Mouse (Mus musculus) liver, adult 2 months (tissue): ENCODE measurements around the gene Sema4a. TPM values are rescaled to one million over a fixed set of nuclear protein-coding genes. Genes with fewer than 3 reads are reported as not detected.

ENCODE experiments used
- DNase-seq: peaks from one replicate; pipeline ENCODE4 v3.0.0-alpha.2; 2011; ENCODE audit warnings: low read depth, low spot score; ENCODE audit errors: extremely low read depth
- H3K27ac ChIP-seq: fragments of 200-500 bp; replicated peaks from 2 replicates; pipeline ENCODE4 v1.5.1; 2012; ENCODE audit warnings: low read depth, mild to moderate bottlenecking, control low read depth, inconsistent platforms, low read length; ENCODE audit not compliant: insufficient read depth
- H3K27me3 ChIP-seq: fragments of 200-500 bp; 2 replicates; pipeline ENCODE4 v1.6.1; 2012; ENCODE audit warnings: mild to moderate bottlenecking, moderate library complexity, low read length, inconsistent platforms; ENCODE audit not compliant: control insufficient read depth, insufficient read depth
- H3K36me3 ChIP-seq: fragments of 200-500 bp; 2 replicates; pipeline ENCODE4 v1.6.1; 2012; ENCODE audit warnings: low read length, inconsistent platforms; ENCODE audit not compliant: control insufficient read depth, insufficient read depth
- H3K4me1 ChIP-seq: fragments of 200-500 bp; 2 replicates; pipeline ENCODE4 v1.6.1; 2011; ENCODE audit warnings: low read length; ENCODE audit not compliant: control insufficient read depth, insufficient read depth
- H3K4me3 ChIP-seq: fragments of 200-500 bp; 2 replicates; pipeline ENCODE4 v1.5.1; 2011; ENCODE audit warnings: low read depth, mild to moderate bottlenecking, control low read depth, low read length, moderate library complexity; ENCODE audit not compliant: insufficient read depth
- H3K79me2 ChIP-seq: fragments of 200-500 bp; 2 replicates; pipeline ENCODE4 v1.6.1; 2012; ENCODE audit warnings: inconsistent platforms, mild to moderate bottlenecking, low read length, moderate library complexity; ENCODE audit not compliant: control insufficient read depth, insufficient read depth
- H3K9ac ChIP-seq: fragments of 200-500 bp; 2 replicates; pipeline ENCODE4 v1.6.1; 2012; ENCODE audit warnings: low read depth, mild to moderate bottlenecking, control low read depth, inconsistent platforms, low read length
- CTCF ChIP-seq: fragments of 200-500 bp; IDR thresholded peaks from 2 replicates; pipeline ENCODE4 v1.5.1; 2011; ENCODE audit warnings: low read depth, low read length, control low read depth
- POLR2A ChIP-seq: fragments of 200-500 bp; IDR thresholded peaks from 2 replicates; pipeline ENCODE4 v1.6.1; 2011; ENCODE audit warnings: low read length, control low read depth; ENCODE audit not compliant: insufficient read depth; ENCODE audit errors: extremely low read depth
- WGBS: fragments of 180-500 bp; shearing (Covaris S2); methylation state at CpG from one replicate; pipeline ENCODE4 v1.1.7; 2018; 5-methylcytosine and 5-hydroxymethylcytosine counted together
- polyA plus RNA-seq: library from polyadenylated mRNA; depleted of rRNA; stranded (reverse); fragments of >200 nt; gene quantifications from 2 replicates; pipeline ENCODE4 v1.2.3, GENCODE M21; 2012; rRNA removed
- total RNA-seq: library from RNA; depleted of rRNA; stranded (reverse); fragments of >200 nt; gene quantifications from 2 replicates; pipeline ENCODE4 v1.2.3, GENCODE M21; 2014; rRNA removed

Gene Sema4a
- total and polyA plus RNA-seq, 2 experiments: 23.4 to 117 TPM

GRCm38 (mm10) chr3:88398666-88399065, 62.3 kb downstream of the Sema4a start:
- H3K4me1 ChIP-seq: no peaks in the 10 kb centered on the region
- no peak overlapping the region for H3K27ac ChIP-seq
- no peak overlapping the region for H3K9ac ChIP-seq
- no peaks in the 10 kb centered on the region; the same call in 1 of the 2 replicates for H3K79me2 ChIP-seq
- no peak for TF ChIP-seq CTCF
- no peak for TF ChIP-seq POLR2A
- no peaks in the 10 kb centered on the region; the same call in 1 of the 2 replicates for H3K36me3 ChIP-seq
- no peaks in the 10 kb centered on the region for H3K27me3 ChIP-seq
- DNase-seq: no peak
- 85% methylated on average over 2 of the region's 2 CpGs for WGBS
- no peak overlapping the region for H3K4me3 ChIP-seq

DNA sequence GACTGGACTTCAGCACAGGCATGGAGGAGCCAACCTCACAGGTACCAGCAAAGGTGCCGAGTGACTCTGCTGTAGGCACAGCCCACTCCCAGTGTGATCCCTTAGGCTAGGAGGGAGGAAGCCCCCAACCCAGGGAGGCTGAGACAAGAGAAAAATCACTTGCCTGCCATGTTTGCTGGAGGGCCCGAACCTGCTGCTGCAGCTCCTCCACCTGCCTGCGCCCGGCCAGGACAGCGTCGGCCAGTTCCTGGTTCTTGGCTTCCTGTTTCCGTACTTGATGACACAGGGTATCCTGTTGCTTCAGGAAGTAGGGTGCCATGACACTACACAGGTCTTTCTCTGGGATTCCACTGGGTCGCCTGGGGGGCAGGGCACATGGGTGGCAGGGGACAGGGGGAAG, 65.2 kb downstream of the Sema4a start:
- Histone ChIP-seq H3K36me3 (no peaks in the 10 kb centered on the region), H3K27ac (no peak overlapping the region), H3K4me1 (no peaks in the 10 kb centered on the region), H3K79me2 (no peaks in the 10 kb centered on the region; the same call in 1 of the 2 replicates), H3K4me3 (no peak overlapping the region), H3K9ac (no peak overlapping the region), H3K27me3 (no peaks in the 10 kb centered on the region)
- TF ChIP-seq POLR2A (no peak), CTCF (no peak)
- 92% methylated on average over 8 of the region's 8 CpGs for WGBS
- DNase-seq: no peak

- WGBS: 96% methylated on average over 6 of the region's 6 CpGs
- Histone ChIP-seq H3K36me3 (no peaks in the 10 kb centered on the region), H3K27ac (no peak overlapping the region), H3K9ac (no peak overlapping the region), H3K4me1 (no peaks in the 10 kb centered on the region), H3K79me2 (no peaks in the 10 kb centered on the region), H3K27me3 (no peaks in the 10 kb centered on the region), H3K4me3 (no peak overlapping the region)
- DNase-seq: no peak
- TF ChIP-seq POLR2A (no peak), CTCF (no peak)
These were observed 65.7 kb downstream of the Sema4a start for GRCm38 (mm10) chr3:88395288-88395687.

DNA sequence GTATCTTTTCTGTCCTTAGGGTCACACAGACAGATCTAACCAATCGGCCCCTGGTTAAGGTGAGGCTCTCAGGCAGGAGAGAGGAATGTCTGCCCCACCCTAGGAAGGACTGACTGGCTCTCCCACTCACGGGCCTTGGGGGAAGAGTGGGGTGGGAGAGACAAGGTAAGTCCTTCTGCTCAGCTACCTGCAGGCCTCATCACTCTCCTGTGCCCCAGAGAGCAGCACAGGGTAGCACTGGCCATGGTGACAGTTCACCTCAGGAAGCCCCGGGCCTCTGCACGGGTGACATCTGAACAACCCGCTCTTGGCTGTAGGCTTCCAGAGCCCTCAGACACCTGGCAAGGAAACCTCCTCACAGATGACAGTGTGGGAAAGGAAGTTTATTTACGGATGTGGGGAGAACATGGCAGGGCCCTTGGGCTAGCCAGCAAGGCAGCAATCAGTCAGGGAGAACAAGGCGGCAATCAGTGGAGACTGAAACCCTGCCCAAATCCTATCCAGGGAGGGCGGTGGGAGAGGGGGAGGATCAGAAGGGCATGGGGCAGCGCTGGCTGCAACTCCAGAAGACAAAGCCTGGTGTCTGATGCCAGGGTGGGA, 67.1 kb downstream of the Sema4a start:
- TF ChIP-seq CTCF: no peak
- TF ChIP-seq POLR2A: no peak
- H3K4me3 ChIP-seq: no peak overlapping the region
- 96% methylated on average over 9 of the region's 9 CpGs for WGBS
- H3K36me3 ChIP-seq: no peaks in the 10 kb centered on the region
- H3K9ac ChIP-seq: no peak overlapping the region
- H3K79me2 ChIP-seq: no peaks in the 10 kb centered on the region
- H3K27me3 ChIP-seq: no peaks in the 10 kb centered on the region
- H3K27ac ChIP-seq: no peak overlapping the region
- no peaks in the 10 kb centered on the region for H3K4me1 ChIP-seq
- no peak for DNase-seq

Other genes starting within 250 kb of the Sema4a start
- gene Rhbg, start 206.5 kb downstream of the Sema4a start, total RNA-seq: 11.9 and 24.6 TPM in 2 replicates
- 30.5 and 50.3 TPM in 2 replicates for gene Rhbg, start 206.5 kb downstream of the Sema4a start, polyA plus RNA-seq
- not detected in 2 replicates for gene Gm38392, start 174.0 kb downstream of the Sema4a start, total RNA-seq
- gene Gm38392, start 174.0 kb downstream of the Sema4a start, polyA plus RNA-seq: not detected in 2 replicates
- 4.3 and 6.0 TPM in 2 replicates for gene Tsacc, start 164.2 kb downstream of the Sema4a start, total RNA-seq
- 3.4 and 3.6 TPM in 2 replicates for gene Tsacc, start 164.2 kb downstream of the Sema4a start, polyA plus RNA-seq
- gene Cct3, start 164.1 kb downstream of the Sema4a start, total RNA-seq: 104 and 130 TPM in 2 replicates
- gene Cct3, start 164.1 kb downstream of the Sema4a start, polyA plus RNA-seq: 78.2 and 79.7 TPM in 2 replicates
- gene Glmp, start 136.2 kb downstream of the Sema4a start, total RNA-seq: 17.8 and 26.6 TPM in 2 replicates
- gene Glmp, start 136.2 kb downstream of the Sema4a start, polyA plus RNA-seq: 136 and 154 TPM in 2 replicates
- gene Tmem79, start 125.0 kb downstream of the Sema4a start, total RNA-seq: 1.1 and 1.7 TPM in 2 replicates
- 2.5 and 2.9 TPM in 2 replicates for gene Tmem79, start 125.0 kb downstream of the Sema4a start, polyA plus RNA-seq
- gene Smg5, start 124.9 kb downstream of the Sema4a start, total RNA-seq: 14.1 and 16.6 TPM in 2 replicates
- 22.6 and 36.6 TPM in 2 replicates for gene Smg5, start 124.9 kb downstream of the Sema4a start, polyA plus RNA-seq
- not detected in 2 replicates for gene Paqr6, start 96.6 kb downstream of the Sema4a start, total RNA-seq
- 0.56 and 0.66 TPM in 2 replicates for gene Paqr6, start 96.6 kb downstream of the Sema4a start, polyA plus RNA-seq
- gene Bglap3, start 88.4 kb downstream of the Sema4a start, total RNA-seq: 0.34 and 0.74 TPM in 2 replicates
- 0.11 and 2.0 TPM in 2 replicates for gene Bglap3, start 88.4 kb downstream of the Sema4a start, polyA plus RNA-seq
- not detected in 2 replicates for gene Bglap2, start 82.5 kb downstream of the Sema4a start, total RNA-seq
- not detected in 2 replicates for gene Bglap2, start 82.5 kb downstream of the Sema4a start, polyA plus RNA-seq
- gene Bglap, start 76.7 kb downstream of the Sema4a start, total RNA-seq: not detected in 2 replicates
- not detected in 2 replicates for gene Bglap, start 76.7 kb downstream of the Sema4a start, polyA plus RNA-seq
- 12.9 and 16.5 TPM in 2 replicates for gene Pmf1, start 50.9 kb downstream of the Sema4a start, total RNA-seq
- gene Pmf1, start 50.9 kb downstream of the Sema4a start, polyA plus RNA-seq: 59.0 and 68.1 TPM in 2 replicates
- gene Slc25a44, start 36.0 kb downstream of the Sema4a start, total RNA-seq: 26.1 and 28.1 TPM in 2 replicates
- gene Slc25a44, start 36.0 kb downstream of the Sema4a start, polyA plus RNA-seq: 57.0 and 60.9 TPM in 2 replicates
- 28.2 and 38.5 TPM in 2 replicates for gene Lmna, start 48.8 kb upstream of the Sema4a start, total RNA-seq
- gene Lmna, start 48.8 kb upstream of the Sema4a start, polyA plus RNA-seq: 41.0 and 44.7 TPM in 2 replicates
- gene Mex3a, start 71.2 kb upstream of the Sema4a start, total RNA-seq: under 0.01 TPM in 2 replicates
- 0.02 and 0.04 TPM in 2 replicates for gene Mex3a, start 71.2 kb upstream of the Sema4a start, polyA plus RNA-seq
- 0.18 and 0.20 TPM in 2 replicates for gene Rab25, start 87.1 kb upstream of the Sema4a start, total RNA-seq
- 0.32 and 0.46 TPM in 2 replicates for gene Rab25, start 87.1 kb upstream of the Sema4a start, polyA plus RNA-seq
- 104 and 125 TPM in 2 replicates for gene Lamtor2, start 91.9 kb upstream of the Sema4a start, total RNA-seq
- gene Lamtor2, start 91.9 kb upstream of the Sema4a start, polyA plus RNA-seq: 201 and 204 TPM in 2 replicates
- 8.3 and 14.2 TPM in 2 replicates for gene Ubqln4, start 92.6 kb upstream of the Sema4a start, total RNA-seq
- 41.1 and 42.8 TPM in 2 replicates for gene Ubqln4, start 92.6 kb upstream of the Sema4a start, polyA plus RNA-seq
- gene Ssr2, start 114.7 kb upstream of the Sema4a start, total RNA-seq: 90.0 and 110 TPM in 2 replicates
- gene Ssr2, start 114.7 kb upstream of the Sema4a start, polyA plus RNA-seq: 155 and 176 TPM in 2 replicates
- gene Arhgef2, start 144.8 kb upstream of the Sema4a start, total RNA-seq: 2.7 and 3.6 TPM in 2 replicates
- gene Arhgef2, start 144.8 kb upstream of the Sema4a start, polyA plus RNA-seq: 3.6 and 4.9 TPM in 2 replicates
- not detected in 2 replicates for gene Rxfp4, start 192.0 kb upstream of the Sema4a start, total RNA-seq
- not detected in 2 replicates for gene Rxfp4, start 192.0 kb upstream of the Sema4a start, polyA plus RNA-seq
- 32.9 and 34.7 TPM in 2 replicates for gene Khdc4, start 224.6 kb upstream of the Sema4a start, total RNA-seq
- 23.8 and 39.7 TPM in 2 replicates for gene Khdc4, start 224.6 kb upstream of the Sema4a start, polyA plus RNA-seq